Mouse (Mus musculus) fat pad, adult 2 months (tissue): ENCODE measurements around the gene Crygc.

Experiments used
- DNase-seq: peaks from one replicate; pipeline ENCODE4 v3.0.0-alpha.2; 2011; ENCODE audit warnings: low read depth, low spot score; ENCODE audit errors: extremely low read depth

Gene Crygc

DNA sequence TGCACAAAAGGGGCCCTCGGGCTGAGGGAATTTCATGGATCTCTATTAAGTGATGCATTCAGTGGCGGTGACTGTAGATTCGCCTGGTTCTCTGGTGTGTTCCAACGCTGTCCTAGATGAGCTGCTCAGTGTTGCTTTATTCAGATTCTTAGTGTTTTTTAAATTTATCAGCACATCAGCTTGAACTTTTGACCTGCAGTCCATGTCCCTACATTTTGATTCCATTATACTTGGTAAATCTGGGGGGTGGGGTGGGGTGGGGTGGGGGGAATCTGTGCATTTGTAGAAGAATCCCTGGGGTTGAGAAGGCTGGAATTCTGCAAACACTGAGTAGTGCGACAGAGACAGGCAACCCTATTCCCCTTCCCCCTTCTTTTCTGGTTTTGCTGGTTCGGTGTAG, at the start of gene Crygc:
Crygc (minus strand) TSS at position 101 of the 400 bp plus-strand sequence.
- DNase-seq: no peak

GRCm38 (mm10) chr1:65122574-65123372, 49.3 kb upstream of the Crygc start, which contains the start of gene D630023F18Rik:
Gene D630023F18Rik, minus strand, starts transcription at chr1:65123214.
- DNase-seq: no peak

DNA sequence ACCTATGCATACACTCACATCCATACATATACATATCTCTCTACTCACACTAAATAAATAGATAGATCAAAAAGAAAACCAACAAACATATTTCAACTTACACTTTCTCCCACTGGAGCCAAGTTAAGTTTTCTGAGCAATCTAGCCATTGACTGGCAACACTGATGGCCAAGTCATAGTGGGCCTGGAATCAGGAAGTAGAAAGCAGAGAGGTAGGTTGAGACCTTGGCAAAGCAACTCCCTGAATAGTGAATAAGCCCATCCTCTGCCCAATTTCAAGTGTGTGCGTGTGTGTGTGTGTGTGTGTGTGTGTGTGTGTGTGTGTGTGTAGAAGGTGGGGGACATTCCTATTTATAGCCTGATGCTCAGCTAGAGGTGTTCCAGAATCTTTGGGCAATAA, 45.9 kb upstream of the Crygc start, which contains the start of gene Gm28845:
Gm28845 (minus strand) TSS at position 121 of the 400 bp plus-strand sequence.
- DNase-seq: no peak

- DNase-seq: peak; percentile 86
These were observed 44.8 kb upstream of the Crygc start for GRCm38 (mm10) chr1:65118150-65118913.

DNA sequence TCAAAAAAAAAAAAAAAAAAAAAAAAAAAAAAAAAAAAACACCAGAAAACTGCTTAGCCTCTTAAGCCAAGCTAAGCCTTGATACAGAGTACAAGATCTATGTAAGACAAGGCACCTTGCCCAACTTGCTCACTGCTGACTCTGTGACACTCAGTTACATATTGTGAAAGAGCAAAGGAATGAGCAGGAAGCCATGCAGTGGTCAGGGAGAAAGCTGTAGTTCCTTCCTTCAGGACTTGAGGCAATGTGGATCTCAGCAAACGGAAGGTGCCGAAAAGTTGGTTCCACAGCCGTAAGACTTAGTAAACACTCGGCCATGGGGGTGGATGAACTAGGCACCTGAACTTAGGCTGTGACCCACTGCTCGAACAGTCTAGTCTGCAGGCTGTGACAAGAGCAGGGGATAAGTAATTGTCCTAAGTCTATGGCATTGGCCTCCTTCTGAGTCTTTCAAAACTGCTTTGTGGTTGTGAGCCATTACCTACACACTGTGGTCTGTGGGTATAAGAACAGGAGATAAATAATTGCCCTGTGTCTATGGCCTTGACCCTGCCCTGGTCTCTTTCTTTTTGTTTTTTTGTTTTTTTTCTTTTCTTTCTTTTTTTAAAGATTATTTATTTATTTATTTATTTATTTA, 40.2 kb upstream of the Crygc start:
- peak; percentile 94 for DNase-seq

DNA sequence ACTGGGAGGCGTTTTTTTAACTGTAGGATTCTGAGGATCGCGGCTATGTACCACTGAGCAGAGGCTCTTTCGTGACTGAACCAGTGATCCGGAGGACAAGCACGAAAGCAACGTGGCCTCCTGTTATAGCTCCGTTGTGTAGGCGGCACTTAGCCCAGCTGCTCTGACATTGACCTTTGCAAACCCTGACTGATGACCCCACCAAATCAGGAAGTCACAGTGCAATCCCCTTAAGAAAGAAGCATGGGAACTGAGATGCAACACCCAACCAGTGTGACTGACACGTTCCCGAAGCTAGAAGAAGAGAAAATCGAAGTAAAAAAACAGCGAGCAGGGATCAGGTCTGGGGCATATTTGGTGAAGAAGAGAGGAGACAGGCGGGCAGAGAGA, 39.3 kb upstream of the Crygc start:
- no peak for DNase-seq

DNA sequence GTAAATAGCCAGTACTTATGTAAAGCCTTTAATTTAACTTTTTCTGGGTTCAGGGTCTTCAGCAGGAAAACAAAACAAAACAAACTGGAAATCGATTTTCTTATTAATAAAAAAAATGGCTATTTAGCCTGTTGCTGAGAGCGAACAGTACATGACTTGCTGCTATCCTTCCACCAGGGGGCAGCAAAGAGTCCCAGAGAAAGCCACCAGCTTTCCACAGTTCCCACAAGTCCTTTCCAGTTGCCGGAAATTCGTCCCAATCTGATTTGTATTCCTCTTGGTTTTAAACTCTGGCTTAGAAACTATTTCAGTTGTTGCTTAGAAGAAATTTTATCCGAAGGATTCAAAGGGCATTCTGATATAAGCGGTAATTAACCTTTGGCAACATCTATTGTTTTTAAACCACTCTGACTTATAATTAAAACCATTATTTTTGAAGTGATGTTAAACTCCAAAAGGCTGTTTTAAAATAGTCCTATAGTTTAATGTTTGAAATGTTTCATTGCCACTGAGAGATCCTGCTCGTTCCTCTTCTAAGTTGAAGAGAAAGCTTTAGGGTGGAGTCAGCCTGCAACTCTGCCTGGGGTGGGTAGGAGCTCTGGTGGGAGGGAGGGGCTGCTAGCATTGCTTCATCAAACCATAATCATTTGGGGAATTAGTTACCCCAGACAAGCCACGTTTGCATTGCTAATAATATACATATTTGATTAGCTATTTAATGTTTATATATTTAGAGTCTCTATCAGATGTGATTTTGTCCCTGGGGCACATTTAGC, 38.7 kb upstream of the Crygc start:
- no peak for DNase-seq

DNA sequence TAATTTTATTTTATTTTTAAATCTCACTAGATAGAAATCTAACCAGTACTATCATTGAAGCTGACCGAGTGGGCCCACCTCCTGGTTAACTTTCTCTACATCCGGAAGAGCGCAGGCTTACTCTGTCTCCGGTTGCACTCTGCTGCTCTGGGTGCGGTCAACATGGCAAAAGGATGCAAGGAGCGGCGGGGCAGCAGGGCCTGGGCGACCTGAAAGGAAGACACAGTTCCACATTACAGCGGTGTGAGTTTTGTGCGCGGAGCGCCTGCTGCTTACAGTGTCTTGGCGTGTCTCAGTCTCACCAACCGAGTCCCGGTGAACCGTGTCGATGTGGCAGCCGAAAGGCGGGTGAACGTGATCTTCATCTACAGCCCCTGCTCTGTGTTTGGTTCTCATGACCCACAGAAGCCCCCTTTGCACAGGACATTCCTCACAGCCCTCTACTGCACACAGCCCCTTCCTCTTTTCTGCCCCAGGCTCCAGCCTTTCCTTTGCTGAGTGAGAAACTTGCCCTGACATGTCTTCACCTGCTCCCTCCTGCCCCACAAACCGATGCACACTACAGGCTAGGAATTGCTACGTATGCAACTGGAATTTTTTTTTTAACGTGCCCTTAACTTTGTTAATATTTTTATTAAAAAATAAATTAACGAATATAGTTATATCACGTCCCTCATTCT, 36.4 kb upstream of the Crygc start:
- no peak for DNase-seq

DNA sequence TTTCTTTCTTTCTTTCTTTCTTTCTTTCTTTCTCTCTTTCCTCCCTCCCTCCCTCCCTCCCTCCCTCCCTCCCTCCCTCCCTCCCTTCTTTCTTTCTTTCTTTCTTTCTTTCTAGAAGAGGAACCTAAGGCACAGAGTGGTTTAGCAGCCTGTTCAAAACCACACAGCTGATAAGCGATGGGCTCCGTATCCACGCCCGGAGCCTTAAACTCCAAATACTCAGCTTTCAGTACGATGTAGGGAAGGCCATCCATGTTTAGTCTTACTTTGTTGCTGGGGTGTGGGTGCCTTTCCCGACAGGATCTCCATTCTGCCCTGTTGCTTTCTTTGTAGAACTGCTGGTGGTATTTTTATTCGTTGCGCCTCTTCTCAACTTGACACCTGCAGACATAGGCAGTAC, 35.7 kb upstream of the Crygc start:
- no peak for DNase-seq

- DNase-seq: no peak
These were observed 34.3 kb upstream of the Crygc start for GRCm38 (mm10) chr1:65107654-65108279.

- no peak for DNase-seq
These were observed 29.8 kb upstream of the Crygc start, which contains the start of gene Cryga for GRCm38 (mm10) chr1:65103273-65103672. Gene Cryga, minus strand, starts transcription at chr1:65103373.

DNA sequence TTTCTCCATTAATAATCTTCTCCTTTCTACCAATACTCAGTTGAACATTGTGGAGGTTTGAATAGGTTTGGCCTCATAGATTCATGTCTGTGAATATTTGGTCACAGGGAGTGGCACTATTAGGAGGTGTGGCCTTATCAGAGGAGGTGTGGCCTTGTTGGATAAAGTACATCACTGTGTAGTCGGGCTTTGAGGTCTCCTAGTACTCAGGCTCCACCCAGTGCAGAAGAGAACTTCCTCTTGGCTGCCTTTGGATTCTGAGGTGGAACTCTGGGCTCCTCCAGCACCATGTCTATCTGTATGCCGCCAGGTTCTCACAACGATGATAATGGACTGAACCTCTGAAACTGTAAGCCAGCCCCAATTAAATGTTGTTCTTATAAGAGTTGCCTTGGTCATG, 23.5 kb upstream of the Crygc start:
- DNase-seq: no peak

DNA sequence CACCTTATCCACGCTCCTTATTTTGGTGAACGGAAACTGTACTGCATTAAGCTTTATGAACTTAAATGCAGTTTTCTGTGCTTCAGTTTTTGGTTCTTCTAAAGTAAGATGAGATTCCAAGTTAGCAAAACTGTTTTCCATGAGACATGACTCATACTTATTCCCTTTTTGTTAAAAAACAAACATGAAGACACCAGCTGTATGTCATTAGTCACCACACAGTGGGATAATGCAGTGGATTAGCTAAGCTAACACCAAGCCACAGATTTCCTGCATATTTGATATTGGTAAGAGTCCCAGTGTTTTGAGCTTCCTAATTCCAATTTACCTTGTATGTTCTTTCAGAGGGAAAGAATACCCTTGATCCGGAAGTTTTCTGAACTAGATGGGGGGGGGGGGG, 18.1 kb upstream of the Crygc start:
- DNase-seq: no peak

GRCm38 (mm10) chr1:65090370-65090769, 16.9 kb upstream of the Crygc start:
- no peak for DNase-seq

DNA sequence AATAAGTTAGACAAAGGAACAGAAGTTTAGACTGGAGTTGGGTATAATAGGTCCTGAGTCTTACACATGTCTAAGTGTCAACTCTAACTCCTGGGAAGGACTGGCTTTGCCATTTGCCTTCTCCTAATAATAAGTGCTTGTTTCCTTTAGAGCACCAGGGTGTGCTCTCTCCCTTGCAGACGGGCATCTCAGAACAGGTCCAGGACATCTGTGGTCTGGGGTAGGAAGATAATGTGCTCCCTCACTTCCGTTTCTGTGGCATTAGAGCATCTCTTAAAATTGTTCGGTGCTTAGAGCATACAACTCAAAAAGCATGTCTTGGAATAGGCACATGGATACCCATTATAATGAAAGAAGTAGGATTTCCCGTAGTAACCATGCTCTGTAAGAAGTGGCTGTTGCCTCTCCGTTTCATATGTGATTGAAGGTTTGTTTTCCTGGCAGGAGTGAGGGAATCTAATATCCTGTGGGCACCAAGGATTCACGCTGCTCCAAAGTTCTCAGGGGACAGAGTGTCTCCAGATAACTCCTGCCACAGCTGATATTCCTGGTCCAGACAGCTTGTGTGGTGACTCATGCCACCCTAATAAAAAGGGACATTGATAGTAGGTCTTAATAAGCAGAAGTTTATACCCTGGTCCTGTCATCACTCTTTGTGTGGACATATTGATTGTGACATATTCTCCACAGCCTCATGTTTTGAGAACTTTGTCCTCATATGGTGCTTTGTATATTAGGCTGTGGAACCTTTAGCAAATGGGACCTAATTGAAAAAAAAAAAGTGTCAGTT, 15.3 kb upstream of the Crygc start:
- DNase-seq: no peak

- DNase-seq: no peak
These were observed 8.7 kb upstream of the Crygc start, which contains the start of gene Crygb for GRCm38 (mm10) chr1:65082188-65082587. Gene Crygb, minus strand, starts transcription at chr1:65082288.

GRCm38 (mm10) chr1:65075607-65076006, 2.1 kb upstream of the Crygc start:
- no peak for DNase-seq

- no peak for DNase-seq
These were observed 5.6 kb downstream of the Crygc start for GRCm38 (mm10) chr1:65067842-65068241.

- DNase-seq: no peak
These were observed 9.3 kb downstream of the Crygc start for GRCm38 (mm10) chr1:65064201-65064600.
